Mouse (Mus musculus) myocyte (in vitro differentiated cells): Measurements from ENCODE around the gene Ttll13.

Source experiments
- CEBPB ChIP-seq: IDR thresholded peaks from 2 replicates; pipeline ENCODE4 v1.6.1; 2011; ENCODE audit warnings: mild to moderate bottlenecking, moderate library complexity; ENCODE audit not compliant: poor library complexity, insufficient read depth, severe bottlenecking
- E2F4 ChIP-seq: IDR thresholded peaks from one replicate; pipeline ENCODE4 v1.6.1; 2011; ENCODE audit warnings: mild to moderate bottlenecking, control low read depth, moderate library complexity; ENCODE audit not compliant: insufficient read depth
- MAX ChIP-seq: IDR thresholded peaks from one replicate; pipeline ENCODE4 v1.6.1; 2011; ENCODE audit warnings: low read depth, mild to moderate bottlenecking, control low read depth
- MYOD1 ChIP-seq, 3 experiments: IDR thresholded peaks; one replicate each; pipeline ENCODE4 v1.6.1; 2011; ENCODE audit warnings: control low read depth in 2 of 3, low read depth in 2 of 3, mild to moderate bottlenecking in 2 of 3, moderate library complexity in 1 of 3; ENCODE audit not compliant: insufficient read length in 2 of 3, control insufficient read depth in 1 of 3
- MYOG ChIP-seq, 3 experiments: IDR thresholded peaks; one replicate each; pipeline ENCODE4 v1.6.1; 2011; ENCODE audit warnings: control low read depth in 2 of 3, low read depth in 2 of 3, mild to moderate bottlenecking in 2 of 3; ENCODE audit not compliant: insufficient read length in 2 of 3, control insufficient read depth in 1 of 3, insufficient read depth in 1 of 3
- POLR2A ChIP-seq: IDR thresholded peaks from one replicate; pipeline ENCODE4 v1.6.1; 2011; ENCODE audit warnings: low read depth, mild to moderate bottlenecking, control low read depth, moderate library complexity; ENCODE audit not compliant: insufficient read length
- POLR2AphosphoS2 ChIP-seq: IDR thresholded peaks from one replicate; pipeline ENCODE4 v1.6.1; 2011; ENCODE audit warnings: low read depth, control low read depth; ENCODE audit not compliant: insufficient read length
- REST ChIP-seq: IDR thresholded peaks from one replicate; pipeline ENCODE4 v1.6.1; 2011; ENCODE audit warnings: mild to moderate bottlenecking, control low read depth, moderate library complexity; ENCODE audit not compliant: insufficient read depth, insufficient read length
- TCF12 ChIP-seq: IDR thresholded peaks from one replicate; pipeline ENCODE4 v1.6.1; 2011; ENCODE audit warnings: mild to moderate bottlenecking, control low read depth; ENCODE audit not compliant: poor library complexity, insufficient read depth, severe bottlenecking
- USF1 ChIP-seq: IDR thresholded peaks from one replicate; pipeline ENCODE4 v1.6.1; 2011; ENCODE audit warnings: low read depth, mild to moderate bottlenecking, control low read depth, moderate library complexity

DNA sequence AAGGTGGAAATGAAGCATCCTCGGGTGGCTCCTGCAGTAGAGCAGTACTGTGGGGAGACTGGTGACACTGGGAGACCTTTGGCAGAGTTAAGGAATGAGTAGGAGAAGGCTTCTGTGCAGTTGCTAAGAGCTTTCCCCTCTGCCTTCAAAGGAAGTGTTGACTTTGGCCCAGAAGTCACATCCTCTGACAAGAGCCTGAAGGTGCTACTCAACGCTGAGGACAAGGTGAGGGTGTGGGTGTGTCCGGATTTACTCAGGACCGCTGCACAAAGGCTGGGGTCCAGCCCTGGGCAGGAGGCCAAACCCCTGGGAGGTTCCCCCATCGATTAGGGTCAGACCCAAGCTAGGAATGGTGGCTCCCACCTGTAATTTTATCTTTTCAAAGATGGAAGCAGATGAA is 38.2 kb downstream of the Ttll13 start:
- TF ChIP-seq MYOG (IDR thresholded peaks at IDR 0.05; ENCODE audit: control insufficient read depth in 1 of 3, insufficient read depth in 1 of 3, insufficient read length in 2 of 3, low read depth in 2 of 3) = no peak
- TF ChIP-seq E2F4 = no peak
- TF ChIP-seq POLR2A = no peak
- no peak for TF ChIP-seq USF1
- TF ChIP-seq REST = no peak
- TF ChIP-seq MAX = no peak
- no peak for TF ChIP-seq TCF12
- TF ChIP-seq POLR2AphosphoS2 = no peak
- TF ChIP-seq MYOD1 (IDR thresholded peaks at IDR 0.05; ENCODE audit: control insufficient read depth in 1 of 3, insufficient read length in 2 of 3, low read depth in 2 of 3) = no peak
- no peak for TF ChIP-seq CEBPB
